Mouse (Mus musculus): ENCODE measurements at regions not wholly inside any gene's neighbourhood (a gene's known extent, or its start where the extent isn't known, plus 50 kb on each side); places are given as distances from the start of the nearest gene placed in this dataset.

GRCm38 (mm10) chr12:35736427-35736826, 189.0 kb upstream of the Agr3 start:
- Histone ChIP-seq H3K36me3 (replicated peaks in 1 of 2; ENCODE audit: control insufficient read depth in 1 of 2, insufficient read depth in 1 of 2, low read length in 1 of 2) (no peaks in the 10 kb centered on the region), H3K27ac (ENCODE audit: insufficient read depth, low read depth) (no peak overlapping the region), H3K27me3 (replicated peaks) (no peaks in the 10 kb centered on the region), H3K4me1 (ENCODE audit: control insufficient read depth in 1 of 2, insufficient read depth in 2 of 2) (peaks cover 2 to 7% of the 10 kb centered on the region in 2 experiments; a peak in 2 of 4 replicates), H3K4me3 (replicated peaks in 1 of 3; ENCODE audit: low read depth in 2 of 3, low read length in 2 of 3, poor library complexity in 1 of 3) (no peak overlapping the region), H3K9me3 (replicated peaks; ENCODE audit: low read length) (no peaks in the 10 kb centered on the region), H3K9ac (ENCODE audit: insufficient read depth, low read depth) (no peak overlapping the region), H3K79me2 (replicated peaks; ENCODE audit: control insufficient read depth, extremely low read depth, insufficient read depth, poor library complexity, severe bottlenecking) (no peaks in the 10 kb centered on the region), H3K4me2 (ENCODE audit: insufficient read depth, low read depth, poor library complexity, severe bottlenecking) (no peak overlapping the region)
- in situ Hi-C loops (cut with MboI; ENCODE audit: low pct_ligation_motif_present, low pct_unique_long_range_greater_than_20kb, low sequenced_read_pairs) (no loop called here), dilution Hi-C loops (cut with MboI; ENCODE audit: extremely low pct_ligation_motif_present, extremely low pct_unique_long_range_greater_than_20kb, low sequenced_read_pairs) (no loop called here)
- no peak for DNase-seq (ENCODE audit: extremely low read depth)
- TF ChIP-seq USF1 (IDR thresholded peaks at IDR 0.05; ENCODE audit: low read depth, low read length) (no peak), IRF4 (IDR thresholded peaks at IDR 0.05; ENCODE audit: low read depth, low read length) (no peak), TBP (conservative IDR thresholded peaks at IDR 0.05; ENCODE audit: low read depth, low read length) (no peak), CTCF (conservative IDR thresholded peaks at IDR 0.05 in 1 of 2, IDR thresholded peaks at IDR 0.05 in 1 of 2; ENCODE audit: low read depth in 2 of 2, low read length in 2 of 2) (no peak), UBTF (IDR thresholded peaks at IDR 0.05; ENCODE audit: low read depth, low read length) (no peak), ELF1 (IDR thresholded peaks at IDR 0.05; ENCODE audit: low read depth, low read length) (no peak), MYC (IDR thresholded peaks at IDR 0.05; ENCODE audit: low read depth, low read length) (no peak), KAT2A (IDR thresholded peaks at IDR 0.05; ENCODE audit: insufficient replicate concordance, low read length) (no peak), MXI1 (IDR thresholded peaks at IDR 0.05; ENCODE audit: low read depth, low read length) (no peak), SIN3A (IDR thresholded peaks at IDR 0.05; ENCODE audit: low read length) (no peak), TCF12 (IDR thresholded peaks at IDR 0.05; ENCODE audit: low read depth, low read length) (no peak), ZNF384 (IDR thresholded peaks at IDR 0.05; ENCODE audit: low read depth, low read length) (no peak), CHD2 (IDR thresholded peaks at IDR 0.05; ENCODE audit: low read length) (no peak), RCOR1 (conservative IDR thresholded peaks at IDR 0.05; ENCODE audit: low read depth, low read length) (no peak), MAZ (IDR thresholded peaks at IDR 0.05; ENCODE audit: low read depth, low read length) (no peak), GABPA (IDR thresholded peaks at IDR 0.05; ENCODE audit: insufficient replicate concordance, low read depth, low read length) (no peak), JUND (conservative IDR thresholded peaks at IDR 0.05; ENCODE audit: low read depth, low read length) (no peak), NELFE (IDR thresholded peaks at IDR 0.05; ENCODE audit: low read depth, low read length) (no peak), CHD1 (IDR thresholded peaks at IDR 0.05; ENCODE audit: low read depth, low read length) (no peak)

GRCm38 (mm10) chr12:35735002-35735401, 190.4 kb upstream of the Agr3 start:
- H3K79me2 ChIP-seq (replicated peaks; ENCODE audit: control insufficient read depth, extremely low read depth, insufficient read depth, poor library complexity, severe bottlenecking) = no peaks in the 10 kb centered on the region
- H3K9ac ChIP-seq (ENCODE audit: insufficient read depth, low read depth) = no peak overlapping the region
- dilution Hi-C loops (cut with MboI; ENCODE audit: extremely low pct_ligation_motif_present, extremely low pct_unique_long_range_greater_than_20kb, low sequenced_read_pairs) (no loop called here), in situ Hi-C loops (cut with MboI; ENCODE audit: low pct_ligation_motif_present, low pct_unique_long_range_greater_than_20kb, low sequenced_read_pairs) (no loop called here)
- no peak for DNase-seq (ENCODE audit: extremely low read depth)
- H3K4me2 ChIP-seq (ENCODE audit: insufficient read depth, low read depth, poor library complexity, severe bottlenecking) = no peak overlapping the region
- H3K9me3 ChIP-seq (replicated peaks; ENCODE audit: low read length) = no peaks in the 10 kb centered on the region
- no peak overlapping the region for H3K4me3 ChIP-seq (replicated peaks in 1 of 3; ENCODE audit: low read depth in 2 of 3, low read length in 2 of 3, poor library complexity in 1 of 3)
- H3K4me1 ChIP-seq (ENCODE audit: control insufficient read depth in 1 of 2, insufficient read depth in 2 of 2) = peaks cover 2 to 7% of the 10 kb centered on the region in 2 experiments; a peak in 2 of 4 replicates
- TF ChIP-seq RCOR1 (conservative IDR thresholded peaks at IDR 0.05; ENCODE audit: low read depth, low read length) (no peak), ZNF384 (IDR thresholded peaks at IDR 0.05; ENCODE audit: low read depth, low read length) (no peak), TBP (conservative IDR thresholded peaks at IDR 0.05; ENCODE audit: low read depth, low read length) (no peak), PAX5 (IDR thresholded peaks at IDR 0.05; ENCODE audit: low read length) (no peak), MAZ (IDR thresholded peaks at IDR 0.05; ENCODE audit: low read depth, low read length) (no peak), RAD21 (IDR thresholded peaks at IDR 0.05; ENCODE audit: low read depth, low read length) (no peak), POLR2A (IDR thresholded peaks at IDR 0.05; ENCODE audit: low read depth, low read length) (no peak), NELFE (IDR thresholded peaks at IDR 0.05; ENCODE audit: low read depth, low read length) (no peak), EP300 (IDR thresholded peaks at IDR 0.05; ENCODE audit: low read length) (no peak), MAX (IDR thresholded peaks at IDR 0.05; ENCODE audit: low read length) (no peak), MYC (IDR thresholded peaks at IDR 0.05; ENCODE audit: low read depth, low read length) (no peak)
- H3K27me3 ChIP-seq (replicated peaks) = no peaks in the 10 kb centered on the region
- H3K27ac ChIP-seq (ENCODE audit: insufficient read depth, low read depth) = no peak overlapping the region
- H3K36me3 ChIP-seq (replicated peaks in 1 of 2; ENCODE audit: control insufficient read depth in 1 of 2, insufficient read depth in 1 of 2, low read length in 1 of 2) = no peaks in the 10 kb centered on the region

Data from CH12.LX (cell line).